Mouse (Mus musculus) lung, adult 2 months (tissue): Measurements from ENCODE around the gene Vegfb.

Experiments
- CTCF ChIP-seq: fragments of 200-500 bp; IDR thresholded peaks from 2 replicates; pipeline ENCODE4 v1.5.1; 2011; ENCODE audit warnings: mild to moderate bottlenecking, low read length, control low read depth; ENCODE audit not compliant: insufficient read depth
- POLR2A ChIP-seq: fragments of 200-500 bp; IDR thresholded peaks from 2 replicates; pipeline ENCODE4 v1.6.1; 2011; ENCODE audit warnings: low read depth, mild to moderate bottlenecking, control low read depth, low read length, borderline replicate concordance; ENCODE audit errors: extremely low read depth

- TF ChIP-seq POLR2A (no peak), CTCF (no peak)
These were observed 16.9 kb downstream of the Vegfb start for GRCm38 (mm10) chr19:6970460-6971085.
